Mouse (Mus musculus) limb, embryonic 12.5 days (tissue): ENCODE measurements around the gene Adamtsl1. TPM values are rescaled to one million over a fixed set of nuclear protein-coding genes. Genes with fewer than 3 reads are reported as not detected.
A peak's percentile ranks its signal among the peaks of the same experiment; 100 is the strongest.

Source experiments
- ATAC-seq: fragments of 200-750 bp; cut with Nextera tagmentation; 2 replicates; pipeline ENCODE4 v1.8.0; 2017; ENCODE audit warnings: low read depth, moderate TSS enrichment; ENCODE audit not compliant: insufficient number of reproducible peaks, insufficient read depth, low FRiP score, low TSS enrichment
- H3K27ac ChIP-seq: fragments of 300-500 bp; sonication (generic); 2 replicates; pipeline ENCODE4 v1.5.1; 2016; ENCODE audit warnings: mild to moderate bottlenecking, moderate library complexity
- H3K27me3 ChIP-seq: fragments of 300-500 bp; sonication (generic); 2 replicates; pipeline ENCODE4 v1.6.1; 2016; ENCODE audit warnings: mild to moderate bottlenecking, moderate library complexity
- H3K36me3 ChIP-seq: fragments of 300-500 bp; sonication (generic); 2 replicates; pipeline ENCODE4 v1.6.1; 2016; ENCODE audit warnings: mild to moderate bottlenecking, moderate library complexity
- H3K4me1 ChIP-seq: fragments of 300-500 bp; sonication (generic); replicated peaks from 2 replicates; pipeline ENCODE4 v1.6.1; 2016
- H3K4me2 ChIP-seq: fragments of 300-500 bp; sonication (generic); 2 replicates; pipeline ENCODE4 v1.6.1; 2016; ENCODE audit warnings: mild to moderate bottlenecking, moderate library complexity
- H3K4me3 ChIP-seq: fragments of 300-500 bp; sonication (generic); replicated peaks from 2 replicates; pipeline ENCODE4 v1.5.1; 2016; ENCODE audit warnings: mild to moderate bottlenecking
- H3K9ac ChIP-seq: fragments of 300-500 bp; sonication (generic); replicated peaks from 2 replicates; pipeline ENCODE4 v1.6.1; 2016; ENCODE audit warnings: mild to moderate bottlenecking, moderate library complexity
- H3K9me3 ChIP-seq: fragments of 300-500 bp; sonication (generic); 2 replicates; pipeline ENCODE4 v1.6.1; 2016; ENCODE audit warnings: mild to moderate bottlenecking, moderate library complexity
- WGBS: fragments of 180-500 bp; shearing (Covaris S2); methylation state at CpG from one replicate; pipeline ENCODE4 v1.1.7; 2016; 5-methylcytosine and 5-hydroxymethylcytosine counted together
- polyA plus RNA-seq: library from polyadenylated mRNA; unstranded; fragments of >200 nt; fragmentation: Nextera tagmentation; extraction: Ambion mirVana; gene quantifications from 2 replicates; pipeline ENCODE4 v1.2.1, GENCODE M21; 2016

Adamtsl1 gene
- polyA plus RNA-seq, 1 experiment from 2014 or later = 29.2 TPM

DNA sequence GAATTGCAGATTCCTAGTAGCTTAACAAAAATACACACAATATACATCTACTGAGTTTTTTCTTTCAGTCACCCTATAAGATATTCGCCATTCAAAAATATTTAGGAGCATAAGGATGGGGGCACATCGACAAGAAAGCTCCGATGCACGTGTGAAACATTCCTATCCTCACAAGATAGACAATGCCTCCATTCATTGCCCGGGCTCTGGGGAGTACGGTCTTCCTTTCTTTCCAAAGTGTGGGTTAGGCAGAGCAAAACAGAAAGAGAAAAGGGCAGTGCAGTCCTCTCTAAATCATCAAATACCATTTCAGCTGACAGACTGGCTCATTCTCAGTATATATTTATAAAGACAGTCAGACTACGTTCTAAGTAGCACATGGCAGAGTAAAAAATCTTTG lies 332.0 kb downstream of the Adamtsl1 start:
- no peaks in the 10 kb centered on the region for H3K9me3 ChIP-seq
- H3K4me1 ChIP-seq = peaks cover 9% of the 10 kb centered on the region
- no peak overlapping the region for H3K4me3 ChIP-seq
- ATAC-seq = no peak
- H3K9ac ChIP-seq = no peak overlapping the region
- H3K27me3 ChIP-seq = no peaks in the 10 kb centered on the region
- H3K36me3 ChIP-seq = no peaks in the 10 kb centered on the region
- WGBS = 73% methylated on average over 7 of the region's 7 CpGs
- no peak overlapping the region for H3K27ac ChIP-seq
- H3K4me2 ChIP-seq = no peak overlapping the region

DNA sequence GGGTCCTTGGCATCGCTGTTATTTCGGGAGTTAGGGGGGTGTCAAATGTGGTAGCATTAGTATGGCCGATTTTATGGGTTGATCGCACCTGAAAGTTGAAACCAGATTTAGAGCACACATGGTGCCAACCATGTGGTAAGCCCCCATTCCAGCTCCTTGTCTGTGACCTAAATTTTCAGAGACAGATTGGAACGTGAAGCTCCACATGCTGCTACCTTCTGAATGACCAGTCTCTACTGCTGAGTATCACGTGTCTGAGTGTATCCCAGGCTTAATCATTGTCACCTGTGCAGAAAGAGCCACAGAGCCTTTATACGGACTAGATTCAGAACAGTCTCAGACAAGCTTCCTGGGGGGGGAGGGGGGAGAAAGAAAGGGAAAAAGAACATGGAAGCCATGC lies 339.4 kb downstream of the Adamtsl1 start:
- Histone ChIP-seq H3K4me2 (no peak overlapping the region), H3K27ac (no peak overlapping the region), H3K4me3 (no peak overlapping the region), H3K36me3 (no peaks in the 10 kb centered on the region), H3K9me3 (no peaks in the 10 kb centered on the region), H3K4me1 (peaks cover 4% of the 10 kb centered on the region; the same call in 1 of the 2 replicates), H3K9ac (no peak overlapping the region), H3K27me3 (no peaks in the 10 kb centered on the region)
- ATAC-seq = no peak
- 55% methylated on average over 7 of the region's 7 CpGs for WGBS

DNA sequence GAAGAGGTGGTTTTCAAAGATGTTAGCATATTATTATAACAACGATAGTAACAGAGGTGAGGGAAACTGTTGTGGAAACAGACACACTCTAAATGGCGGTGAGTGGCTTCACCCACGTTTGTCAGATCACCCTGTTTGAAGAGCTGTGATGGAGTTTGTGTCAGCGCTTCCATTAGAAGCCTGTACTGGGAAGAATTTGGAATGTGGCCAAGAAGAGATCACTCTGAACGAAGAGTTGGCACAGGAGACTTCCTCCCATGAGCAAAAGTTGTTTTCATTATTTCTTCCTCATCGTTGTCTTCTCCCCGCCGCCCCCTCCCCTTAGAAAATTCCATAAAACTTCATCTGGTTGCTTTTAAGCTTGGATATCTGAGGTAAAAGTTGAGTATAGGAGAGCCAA lies 340.5 kb downstream of the Adamtsl1 start:
- H3K27ac ChIP-seq = no peak overlapping the region
- H3K4me1 ChIP-seq = peaks cover 4% of the 10 kb centered on the region; the same call in 1 of the 2 replicates
- ATAC-seq = no peak
- no peak overlapping the region for H3K4me3 ChIP-seq
- H3K9me3 ChIP-seq = no peaks in the 10 kb centered on the region
- no peak overlapping the region for H3K9ac ChIP-seq
- no peaks in the 10 kb centered on the region for H3K36me3 ChIP-seq
- WGBS = 74% methylated on average over 8 of the region's 8 CpGs
- H3K4me2 ChIP-seq = no peak overlapping the region
- H3K27me3 ChIP-seq = no peaks in the 10 kb centered on the region

DNA sequence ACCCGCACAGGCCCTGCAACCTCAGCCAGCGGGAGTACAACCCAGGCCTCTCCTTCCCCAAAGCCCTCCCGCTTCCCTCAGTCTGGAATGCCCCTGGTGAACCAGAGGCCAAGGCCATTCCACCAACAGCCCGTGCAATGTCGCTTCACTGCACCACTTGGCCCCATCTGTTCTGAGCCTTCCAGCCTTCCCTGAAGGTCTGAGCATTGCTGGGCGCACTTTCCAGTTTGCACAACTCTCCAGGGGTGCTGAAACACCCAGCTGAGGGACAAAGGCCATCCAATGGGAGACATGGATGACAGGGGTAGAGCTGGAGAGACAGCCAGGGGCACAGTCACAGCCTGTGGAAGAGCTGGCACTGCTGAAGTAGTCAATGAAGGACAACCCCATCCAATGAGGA lies 365.4 kb downstream of the Adamtsl1 start:
- H3K9me3 ChIP-seq = no peaks in the 10 kb centered on the region
- H3K9ac ChIP-seq = no peak overlapping the region
- no peak overlapping the region for H3K27ac ChIP-seq
- H3K4me2 ChIP-seq = no peak overlapping the region
- no peak for ATAC-seq
- WGBS = 58% methylated on average over 6 of the region's 6 CpGs
- H3K27me3 ChIP-seq = no peaks in the 10 kb centered on the region; the same call in 1 of the 2 replicates
- H3K4me3 ChIP-seq = no peak overlapping the region
- H3K4me1 ChIP-seq = peaks cover 10% of the 10 kb centered on the region
- no peaks in the 10 kb centered on the region for H3K36me3 ChIP-seq

DNA sequence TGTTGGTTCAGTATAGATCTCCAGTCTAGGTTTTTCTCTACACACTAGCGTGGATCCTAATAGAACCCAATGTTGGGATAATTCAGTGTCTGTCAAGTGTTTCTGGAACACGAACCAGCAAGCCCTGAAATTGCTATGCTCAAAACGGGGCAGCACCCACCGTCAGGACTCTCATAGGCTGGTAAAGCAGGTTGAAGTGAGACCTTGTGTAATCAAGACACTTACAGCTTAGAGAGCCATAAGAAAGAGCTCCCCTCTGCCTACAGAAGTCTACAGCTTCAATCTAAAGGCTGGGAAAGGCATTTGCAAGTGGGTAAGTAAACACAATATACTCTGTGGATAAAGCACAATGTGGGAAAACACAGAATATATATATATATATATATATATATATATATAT lies 367.3 kb downstream of the Adamtsl1 start:
- no peak overlapping the region for H3K4me3 ChIP-seq
- H3K4me2 ChIP-seq = no peak overlapping the region
- no peaks in the 10 kb centered on the region; the same call in 1 of the 2 replicates for H3K27me3 ChIP-seq
- no peaks in the 10 kb centered on the region for H3K9me3 ChIP-seq
- H3K27ac ChIP-seq = no peak overlapping the region
- WGBS = 86% methylated on average over 4 of the region's 4 CpGs
- no peaks in the 10 kb centered on the region for H3K36me3 ChIP-seq
- no peak overlapping the region for H3K9ac ChIP-seq
- ATAC-seq = no peak
- H3K4me1 ChIP-seq = 0 out of 2 replicates have a peak, but pooled peaks cover 4% of the 10 kb centered on the region

DNA sequence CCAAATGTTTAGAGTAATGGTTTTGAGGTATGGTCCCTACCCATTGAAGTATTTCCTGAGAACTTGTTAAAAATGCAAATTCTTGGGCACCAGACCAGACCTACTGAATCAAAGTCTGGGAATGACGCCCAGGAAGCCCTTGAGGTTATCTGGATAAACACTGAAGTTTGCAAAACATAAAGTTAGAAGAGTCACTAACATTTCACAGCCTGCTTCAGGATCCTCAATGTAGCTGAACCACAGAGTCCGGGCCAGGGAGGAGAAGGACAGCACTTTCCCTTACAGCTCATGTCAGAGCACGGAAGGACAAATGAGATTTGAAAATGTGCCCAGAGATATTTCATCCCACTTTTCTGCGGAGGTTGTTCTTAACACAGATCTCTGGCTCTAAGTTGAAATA lies 370.1 kb downstream of the Adamtsl1 start:
- Histone ChIP-seq H3K9me3 (no peaks in the 10 kb centered on the region), H3K27ac (no peak overlapping the region), H3K4me3 (no peak overlapping the region), H3K4me2 (no peak overlapping the region), H3K36me3 (no peaks in the 10 kb centered on the region), H3K4me1 (0 out of 2 replicates have a peak, but pooled peaks cover 4% of the 10 kb centered on the region), H3K9ac (no peak overlapping the region), H3K27me3 (no peaks in the 10 kb centered on the region; the same call in 1 of the 2 replicates)
- 87% methylated on average over 4 of the region's 4 CpGs for whole genome bisulfite sequencing
- no peak for ATAC-seq

DNA sequence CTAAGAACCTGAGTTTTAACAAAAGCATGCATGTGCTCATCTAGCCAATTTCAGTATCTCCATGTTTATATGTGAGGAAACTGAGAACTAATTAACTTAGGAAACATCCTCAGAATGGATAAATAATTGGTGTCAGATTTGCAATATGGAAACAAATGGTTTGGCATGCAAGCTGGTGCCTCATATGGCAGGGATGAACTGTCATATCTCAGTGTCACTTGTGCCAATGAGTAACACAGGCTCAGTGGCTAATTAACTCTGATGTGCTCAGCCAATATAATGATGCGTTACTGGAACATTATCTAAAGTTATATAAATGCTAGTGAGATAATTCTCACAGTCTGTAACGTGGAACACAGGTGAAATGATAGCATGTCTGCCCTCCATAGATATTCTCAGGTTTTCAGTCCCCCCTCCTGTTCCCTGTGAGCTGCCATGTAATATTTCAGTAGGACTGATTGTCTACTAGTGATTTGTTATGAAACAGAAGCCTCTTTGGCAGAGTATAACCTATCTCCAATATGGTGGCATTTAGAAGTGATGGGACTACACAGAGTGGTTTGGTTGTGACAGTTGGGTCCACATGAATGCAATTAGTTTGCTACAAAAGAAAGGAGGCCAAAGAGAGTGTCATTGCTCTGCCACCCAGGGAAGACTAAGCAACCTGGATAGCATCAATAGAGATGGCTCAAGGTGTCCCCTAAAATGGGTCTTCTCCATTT lies 376.1 kb downstream of the Adamtsl1 start:
- Histone ChIP-seq H3K27me3 (no peaks in the 10 kb centered on the region), H3K9me3 (no peaks in the 10 kb centered on the region), H3K36me3 (no peaks in the 10 kb centered on the region), H3K9ac (no peak overlapping the region), H3K27ac (no peak overlapping the region), H3K4me3 (no peak overlapping the region), H3K4me2 (no peak overlapping the region), H3K4me1 (no peaks in the 10 kb centered on the region)
- WGBS = 65% methylated on average over 2 of the region's 2 CpGs
- no peak for ATAC-seq

DNA sequence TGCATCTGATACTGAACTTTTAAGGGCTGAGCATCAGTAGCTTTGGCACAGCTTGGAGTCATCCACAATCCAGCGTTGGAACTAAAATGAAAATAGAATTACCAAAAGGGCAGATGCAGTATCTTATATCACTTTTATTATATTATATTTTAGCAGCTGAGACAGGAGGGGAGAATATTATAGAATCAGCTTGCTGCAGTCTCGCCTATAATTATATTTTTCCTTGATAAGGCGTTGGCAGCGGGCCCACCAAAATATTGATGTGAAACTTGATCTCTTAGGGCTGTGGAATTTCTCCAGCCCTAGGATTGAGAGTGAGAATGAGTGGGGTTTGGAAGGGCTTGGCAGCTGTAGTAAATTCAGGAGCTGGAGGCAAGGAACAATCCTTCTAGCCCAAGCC lies 387.3 kb downstream of the Adamtsl1 start:
- H3K4me3 ChIP-seq = no peak overlapping the region
- no peaks in the 10 kb centered on the region for H3K9me3 ChIP-seq
- H3K4me1 ChIP-seq = no peaks in the 10 kb centered on the region
- ATAC-seq = no peak
- H3K27me3 ChIP-seq = no peaks in the 10 kb centered on the region
- no peak overlapping the region for H3K27ac ChIP-seq
- no peak overlapping the region for H3K4me2 ChIP-seq
- H3K36me3 ChIP-seq = no peaks in the 10 kb centered on the region
- H3K9ac ChIP-seq = no peak overlapping the region
- 77% methylated on average over 4 of the region's 4 CpGs for WGBS

DNA sequence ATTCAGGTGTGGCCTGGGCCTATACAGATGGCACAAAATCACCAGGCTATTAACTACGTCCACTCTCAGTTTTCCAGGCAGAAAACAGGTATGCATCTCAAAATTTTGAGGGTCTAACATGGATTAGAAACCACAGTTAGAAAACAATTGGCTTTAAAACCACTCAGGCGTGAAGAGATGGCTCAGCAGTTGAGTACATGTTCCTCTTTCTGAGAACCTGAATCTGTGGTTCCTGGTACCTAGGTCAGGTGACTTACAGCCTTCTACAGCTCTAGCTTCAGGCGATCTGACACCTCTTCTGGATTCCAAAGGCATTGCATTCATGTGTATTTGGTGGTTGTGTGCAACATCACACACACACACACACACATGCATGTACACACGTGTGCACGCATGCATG lies 390.2 kb downstream of the Adamtsl1 start:
- H3K9me3 ChIP-seq = 0 out of 2 replicates have a peak, but pooled peaks cover 5% of the 10 kb centered on the region
- no peaks in the 10 kb centered on the region for H3K27me3 ChIP-seq
- H3K4me3 ChIP-seq = no peak overlapping the region
- H3K27ac ChIP-seq = no peak overlapping the region
- WGBS = 77% methylated on average over 5 of the region's 5 CpGs
- ATAC-seq = no peak
- no peaks in the 10 kb centered on the region for H3K36me3 ChIP-seq
- H3K4me1 ChIP-seq = no peaks in the 10 kb centered on the region
- H3K4me2 ChIP-seq = no peak overlapping the region
- no peak overlapping the region for H3K9ac ChIP-seq

DNA sequence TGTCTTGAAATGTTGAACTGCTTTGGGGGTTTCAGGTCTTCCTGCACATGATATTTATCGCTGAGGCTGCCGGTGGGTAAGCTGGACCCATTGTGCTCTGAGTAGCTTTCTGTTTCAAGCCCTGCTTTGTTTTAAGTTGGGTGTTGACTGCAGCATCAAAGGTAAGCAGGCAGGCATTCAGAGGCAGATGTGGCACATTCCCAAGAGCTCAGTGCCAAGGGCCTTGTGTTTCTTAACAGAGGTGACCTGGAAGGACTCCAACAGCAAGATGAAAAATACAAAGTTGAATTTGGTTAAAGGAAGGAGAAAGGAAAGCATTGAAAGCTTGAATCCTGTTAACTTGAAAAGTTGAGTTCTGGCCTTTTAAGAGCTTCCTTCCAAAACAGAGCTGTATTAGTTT lies 402.1 kb downstream of the Adamtsl1 start:
- Histone ChIP-seq H3K9ac (no peak overlapping the region), H3K36me3 (no peaks in the 10 kb centered on the region), H3K4me3 (no peak overlapping the region), H3K27me3 (no peaks in the 10 kb centered on the region), H3K4me2 (no peak overlapping the region), H3K4me1 (no peaks in the 10 kb centered on the region; the same call in 1 of the 2 replicates), H3K27ac (peak overlapping the region; percentile 32; the same call in 1 of the 2 replicates), H3K9me3 (no peaks in the 10 kb centered on the region)
- no peak for ATAC-seq
- WGBS = 62% methylated on average over 2 of the region's 2 CpGs

DNA sequence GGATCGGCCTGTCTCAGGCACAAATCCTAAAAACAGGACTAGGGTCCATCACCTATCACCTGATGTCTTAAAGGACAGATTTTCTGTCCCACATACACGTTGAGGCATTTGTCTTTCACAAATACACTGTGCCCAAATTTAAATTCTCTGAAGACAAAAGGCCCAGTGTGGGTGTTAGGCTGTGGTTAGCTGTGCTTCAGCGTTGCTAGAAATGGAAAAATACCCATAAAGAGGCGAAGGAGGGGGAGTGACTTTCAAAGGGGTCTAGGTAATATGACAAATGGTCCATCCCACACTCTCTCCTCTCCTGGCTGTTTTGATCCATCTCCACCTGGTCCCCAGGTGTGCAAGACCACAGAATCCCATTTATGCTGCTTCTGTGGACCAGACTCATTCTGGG lies 404.4 kb downstream of the Adamtsl1 start:
- H3K27ac ChIP-seq = peak overlapping the region; percentile 50; the same call in 1 of the 2 replicates
- no peak overlapping the region for H3K4me2 ChIP-seq
- no peak overlapping the region for H3K4me3 ChIP-seq
- WGBS = 78% methylated on average over 4 of the region's 4 CpGs
- H3K4me1 ChIP-seq = no peaks in the 10 kb centered on the region; the same call in 1 of the 2 replicates
- H3K27me3 ChIP-seq = no peaks in the 10 kb centered on the region
- no peak overlapping the region for H3K9ac ChIP-seq
- no peaks in the 10 kb centered on the region for H3K36me3 ChIP-seq
- no peak for ATAC-seq
- no peaks in the 10 kb centered on the region for H3K9me3 ChIP-seq

DNA sequence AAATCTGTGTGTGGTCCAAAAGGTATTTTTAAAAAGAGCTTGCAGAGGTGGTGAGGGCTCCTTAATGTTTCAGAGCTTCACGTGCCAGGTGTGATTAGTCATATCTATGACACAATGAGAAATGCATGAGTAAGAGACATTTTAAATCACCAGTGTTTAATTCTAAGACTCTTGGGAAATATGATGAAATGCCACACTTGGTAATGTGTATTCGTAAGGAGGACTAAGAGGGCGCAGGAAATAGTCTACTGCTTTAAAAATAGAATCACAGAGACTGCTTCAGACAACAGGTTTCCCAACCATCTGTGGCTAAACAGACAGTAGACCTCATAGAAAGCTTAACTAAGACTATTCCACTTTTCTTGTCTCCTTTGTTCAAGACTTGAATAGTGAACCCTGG lies 406.5 kb downstream of the Adamtsl1 start:
- Histone ChIP-seq H3K9me3 (no peaks in the 10 kb centered on the region), H3K36me3 (no peaks in the 10 kb centered on the region), H3K27ac (no peak overlapping the region), H3K4me1 (no peaks in the 10 kb centered on the region; the same call in 1 of the 2 replicates), H3K4me2 (no peak overlapping the region), H3K9ac (no peak overlapping the region), H3K4me3 (no peak overlapping the region), H3K27me3 (no peaks in the 10 kb centered on the region)
- WGBS = 93% methylated on average over 3 of the region's 3 CpGs
- ATAC-seq = no peak
